Mouse (Mus musculus) CH12.LX (cell line): ENCODE measurements around the gene Schip1. TPM values are rescaled to one million over a fixed set of nuclear protein-coding genes. Genes with fewer than 3 reads are reported as not detected.

Source experiments
- DNase-seq: peaks from one replicate; pipeline ENCODE4 v3.0.0-alpha.2; 2013; ENCODE audit errors: extremely low read depth
- H3K27ac ChIP-seq: 2 replicates; pipeline ENCODE4 v1.5.1; 2012; ENCODE audit warnings: low read depth, mild to moderate bottlenecking, control low read depth, moderate library complexity; ENCODE audit not compliant: insufficient read depth
- H3K27me3 ChIP-seq: replicated peaks from 2 replicates; pipeline ENCODE3; 2012; ENCODE audit warnings: inconsistent platforms
- H3K36me3 ChIP-seq, 2 experiments: replicated peaks in 1 of 2; 2 replicates each; pipeline versions ENCODE3 to v1.6.1; 2012; ENCODE audit warnings: inconsistent platforms in 1 of 2, low read length in 1 of 2, mild to moderate bottlenecking in 1 of 2, mixed read lengths in 1 of 2, moderate library complexity in 1 of 2; ENCODE audit not compliant: control insufficient read depth in 1 of 2, insufficient read depth in 1 of 2
- H3K4me1 ChIP-seq, 2 experiments: 2 replicates each; pipeline ENCODE4 v1.6.1; 2012; ENCODE audit warnings: inconsistent platforms in 1 of 2, moderate library complexity in 1 of 2; ENCODE audit not compliant: insufficient read depth in 2 of 2, control insufficient read depth in 1 of 2
- H3K4me2 ChIP-seq: 2 replicates; pipeline ENCODE4 v1.6.1; 2012; ENCODE audit warnings: low read depth, mild to moderate bottlenecking, control low read depth; ENCODE audit not compliant: poor library complexity, insufficient read depth, severe bottlenecking
- H3K4me3 ChIP-seq, 3 experiments: fragments of 150-350 bp in 1 of 3; sonication (generic) in 1 of 3; replicated peaks in 1 of 3; 2 replicates each; pipeline versions ENCODE3 to v1.5.1; 2011 to 2012; ENCODE audit warnings: low read depth in 2 of 3, low read length in 2 of 3, mild to moderate bottlenecking in 2 of 3, moderate library complexity in 2 of 3, control low read depth in 1 of 3, improper control_type of control experiment in 1 of 3, inconsistent platforms in 1 of 3, mixed read lengths in 1 of 3; ENCODE audit not compliant: poor library complexity in 1 of 3
- H3K79me2 ChIP-seq: replicated peaks from 2 replicates; pipeline ENCODE4 v1.6.1; 2012; ENCODE audit warnings: mild to moderate bottlenecking, moderate library complexity; ENCODE audit not compliant: control insufficient read depth, poor library complexity, insufficient read depth, severe bottlenecking; ENCODE audit errors: extremely low read depth
- H3K9ac ChIP-seq: 2 replicates; pipeline ENCODE4 v1.6.1; 2012; ENCODE audit warnings: low read depth, mild to moderate bottlenecking, control low read depth, moderate library complexity; ENCODE audit not compliant: insufficient read depth
- H3K9me3 ChIP-seq: replicated peaks from 2 replicates; pipeline ENCODE3; 2012; ENCODE audit warnings: low read length, inconsistent platforms, mixed read lengths
- CHD1 ChIP-seq: IDR thresholded peaks from 2 replicates; pipeline ENCODE4 v1.6.1; 2012; ENCODE audit warnings: low read depth, low read length, improper control_type of control experiment, inconsistent platforms
- CTCF ChIP-seq, 2 experiments: IDR thresholded peaks in 1 of 2; conservative IDR thresholded peaks in 1 of 2; 2 replicates each; pipeline ENCODE4 v1.5.1; 2011 to 2012; ENCODE audit warnings: low read depth in 2 of 2, low read length in 2 of 2, improper control_type of control experiment in 1 of 2, inconsistent platforms in 1 of 2, mild to moderate bottlenecking in 1 of 2, moderate library complexity in 1 of 2
- E2F4 ChIP-seq: IDR thresholded peaks from 2 replicates; pipeline ENCODE4 v1.6.1; 2011; ENCODE audit warnings: low read depth, low read length, improper control_type of control experiment; ENCODE audit not compliant: insufficient replicate concordance
- EP300 ChIP-seq: IDR thresholded peaks from 2 replicates; pipeline ENCODE4 v1.6.1; 2011; ENCODE audit warnings: low read length, improper control_type of control experiment
- HCFC1 ChIP-seq: IDR thresholded peaks from 2 replicates; pipeline ENCODE4 v1.6.1; 2012; ENCODE audit warnings: low read depth, mild to moderate bottlenecking, inconsistent platforms, low read length, improper control_type of control experiment
- IRF4 ChIP-seq: IDR thresholded peaks from 2 replicates; pipeline ENCODE4 v1.6.1; 2014; ENCODE audit warnings: low read depth, mild to moderate bottlenecking, inconsistent platforms, low read length, improper control_type of control experiment
- JUN ChIP-seq: IDR thresholded peaks from 2 replicates; pipeline ENCODE4 v1.6.1; 2011; ENCODE audit warnings: low read depth, mild to moderate bottlenecking, low read length, improper control_type of control experiment, moderate library complexity; ENCODE audit not compliant: insufficient read depth
- JUND ChIP-seq: conservative IDR thresholded peaks from 2 replicates; pipeline ENCODE4 v1.6.1; 2011; ENCODE audit warnings: low read depth, low read length, improper control_type of control experiment
- KAT2A ChIP-seq: IDR thresholded peaks from 2 replicates; pipeline ENCODE4 v1.6.1; 2012; ENCODE audit warnings: low read length, improper control_type of control experiment, inconsistent platforms; ENCODE audit not compliant: insufficient replicate concordance
- MEF2A ChIP-seq: IDR thresholded peaks from 2 replicates; pipeline ENCODE4 v1.6.1; 2014; ENCODE audit warnings: low read depth, mild to moderate bottlenecking, inconsistent platforms, low read length, improper control_type of control experiment, borderline replicate concordance
- MXI1 ChIP-seq: IDR thresholded peaks from 2 replicates; pipeline ENCODE4 v1.6.1; 2011; ENCODE audit warnings: mild to moderate bottlenecking, low read depth, low read length, improper control_type of control experiment
- NRF1 ChIP-seq: IDR thresholded peaks from 2 replicates; pipeline ENCODE4 v1.6.1; 2014; ENCODE audit warnings: low read depth, mild to moderate bottlenecking, inconsistent platforms, low read length, improper control_type of control experiment, moderate library complexity
- POLR2A ChIP-seq: IDR thresholded peaks from 2 replicates; pipeline ENCODE4 v1.6.1; 2011; ENCODE audit warnings: low read depth, mild to moderate bottlenecking, improper control_type of control experiment, low read length
- RCOR1 ChIP-seq: conservative IDR thresholded peaks from 2 replicates; pipeline ENCODE4 v1.6.1; 2012; ENCODE audit warnings: low read depth, mild to moderate bottlenecking, inconsistent platforms, low read length, improper control_type of control experiment
- SIN3A ChIP-seq: IDR thresholded peaks from 2 replicates; pipeline ENCODE4 v1.6.1; 2012; ENCODE audit warnings: low read length, improper control_type of control experiment, inconsistent platforms
- SMC3 ChIP-seq: IDR thresholded peaks from 2 replicates; pipeline ENCODE4 v1.6.1; 2011; ENCODE audit warnings: low read depth, low read length, improper control_type of control experiment
- TCF12 ChIP-seq: IDR thresholded peaks from 2 replicates; pipeline ENCODE4 v1.6.1; 2014; ENCODE audit warnings: low read depth, mild to moderate bottlenecking, inconsistent platforms, low read length, improper control_type of control experiment
- USF1 ChIP-seq: IDR thresholded peaks from 2 replicates; pipeline ENCODE4 v1.6.1; 2014; ENCODE audit warnings: low read depth, mild to moderate bottlenecking, inconsistent platforms, low read length, improper control_type of control experiment
- USF2 ChIP-seq: conservative IDR thresholded peaks from 2 replicates; pipeline ENCODE4 v1.6.1; 2011; ENCODE audit warnings: low read depth, low read length, improper control_type of control experiment
- ZMIZ1 ChIP-seq: IDR thresholded peaks from 2 replicates; pipeline ENCODE4 v1.6.1; 2012; ENCODE audit warnings: low read depth, mild to moderate bottlenecking, inconsistent platforms, low read length, improper control_type of control experiment
- dilution Hi-C: fragments of 300-500 bp; cut with MboI; formaldehyde crosslinking; loops from 2 replicates; pipeline ENCODE4 v1.14.3; 2020; ENCODE audit warnings: low sequenced_read_pairs; ENCODE audit not compliant: extremely low pct_unique_long_range_greater_than_20kb, extremely low pct_ligation_motif_present
- in situ Hi-C: fragments of 300-500 bp; cut with MboI; formaldehyde crosslinking; loops from 3 replicates; pipeline ENCODE4 v1.14.3; 2019; ENCODE audit warnings: low sequenced_read_pairs, low pct_ligation_motif_present, low pct_unique_long_range_greater_than_20kb, mixed read lengths
- polyA plus RNA-seq: library from polyadenylated mRNA; unstranded; fragments of >175 nt; gene quantifications from 2 replicates; pipeline ENCODE4 v1.2.1, GENCODE M21; 2012; ENCODE audit warnings: low read depth; ENCODE audit not compliant: insufficient read length
- total RNA-seq, 2 experiments: library from RNA; depleted of rRNA; stranded (reverse); fragments of 300-350 nt in 1 of 2; fragments of >200 nt in 1 of 2; gene quantifications; 2 replicates each; pipeline ENCODE4 v1.2.3; 2012 to 2014

Schip1 gene
- total and polyA plus RNA-seq, 3 experiments: 0.25 to 0.36 TPM; not detected in 1

- H3K4me3 ChIP-seq: no peak overlapping the region
- no peak for DNase-seq
- no peaks in the 10 kb centered on the region for H3K79me2 ChIP-seq
- peaks cover 12% of the 10 kb centered on the region for H3K9me3 ChIP-seq
- no peaks in the 10 kb centered on the region for H3K36me3 ChIP-seq
- no peak overlapping the region for H3K9ac ChIP-seq
- peaks cover 0 to 5% of the 10 kb centered on the region in 2 experiments; a peak in 1 of 4 replicates for H3K4me1 ChIP-seq
- dilution Hi-C loops: no loop called here
- in situ Hi-C loops: no loop called here
- TF ChIP-seq CTCF (conservative IDR thresholded peaks at IDR 0.05 in 1 of 2, IDR thresholded peaks at IDR 0.05 in 1 of 2; ENCODE audit: low read depth in 2 of 2, low read length in 2 of 2) (no peak), JUND (no peak), IRF4 (no peak), POLR2A (no peak), TCF12 (no peak), USF2 (no peak), KAT2A (no peak), USF1 (no peak), MXI1 (no peak), SIN3A (no peak), EP300 (no peak), JUN (no peak), SMC3 (no peak), E2F4 (no peak), CHD1 (no peak), RCOR1 (no peak), HCFC1 (no peak), ZMIZ1 (no peak)
- no peaks in the 10 kb centered on the region for H3K27me3 ChIP-seq
- H3K27ac ChIP-seq: no peak overlapping the region
- no peak overlapping the region for H3K4me2 ChIP-seq
These were observed 431.9 kb downstream of the Schip1 start for GRCm38 (mm10) chr3:68496513-68496912.

DNA sequence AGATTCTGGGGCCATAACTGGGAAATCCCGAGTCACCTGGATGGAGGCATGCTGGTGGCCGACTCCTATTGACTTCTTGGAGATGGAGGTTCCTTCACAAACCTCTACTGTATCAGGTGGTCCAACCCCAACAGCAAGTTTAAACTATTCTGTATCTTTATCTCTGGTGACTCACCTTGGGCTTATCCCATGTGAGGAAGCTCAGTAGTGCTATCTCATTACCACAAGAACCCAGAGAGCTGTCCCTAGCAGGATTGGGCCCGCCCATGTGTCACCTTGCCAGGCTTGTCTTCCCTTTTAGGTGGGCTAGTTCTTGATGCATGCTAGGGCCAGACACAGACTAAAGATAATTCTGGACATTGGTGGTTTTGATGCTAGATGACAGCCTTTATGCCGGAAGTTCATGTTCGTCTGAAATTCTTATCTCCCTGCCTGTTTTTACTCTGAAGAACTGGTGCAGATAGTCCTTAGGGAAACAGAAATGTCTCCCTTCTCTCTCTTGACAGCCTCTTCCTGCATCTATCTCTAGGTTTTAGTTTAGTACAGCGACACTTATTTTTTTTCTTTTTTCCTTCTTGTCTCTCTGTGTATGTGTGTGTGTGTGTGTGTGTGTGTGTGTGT lies 435.0 kb downstream of the Schip1 start:
- in situ Hi-C loops (no loop called here), dilution Hi-C loops (no loop called here)
- Histone ChIP-seq H3K4me1 (0 out of 4 replicates have a peak, but pooled peaks cover 0 to 3% of the 10 kb centered on the region in 2 experiments), H3K27ac (no peak overlapping the region), H3K9me3 (peaks cover 6% of the 10 kb centered on the region), H3K27me3 (no peaks in the 10 kb centered on the region), H3K9ac (no peak overlapping the region), H3K4me2 (no peak overlapping the region), H3K4me3 (no peak overlapping the region), H3K36me3 (no peaks in the 10 kb centered on the region), H3K79me2 (no peaks in the 10 kb centered on the region)
- DNase-seq: no peak
- no peak for TF ChIP-seq NRF1
- TF ChIP-seq MEF2A: no peak
- TF ChIP-seq KAT2A: no peak
